Mouse (Mus musculus) B cell, adult 67 days (primary cell): Measurements from ENCODE around the gene Clec14a. TPM values are rescaled to one million over a fixed set of nuclear protein-coding genes. Genes with fewer than 3 reads are reported as not detected.

ENCODE experiments used
- total RNA-seq, 2 experiments: library from RNA; stranded (reverse); gene quantifications; 4 replicates each; pipeline ENCODE4 v1.2.4; 2023

Clec14a gene
- not detected for total RNA-seq

DNA sequence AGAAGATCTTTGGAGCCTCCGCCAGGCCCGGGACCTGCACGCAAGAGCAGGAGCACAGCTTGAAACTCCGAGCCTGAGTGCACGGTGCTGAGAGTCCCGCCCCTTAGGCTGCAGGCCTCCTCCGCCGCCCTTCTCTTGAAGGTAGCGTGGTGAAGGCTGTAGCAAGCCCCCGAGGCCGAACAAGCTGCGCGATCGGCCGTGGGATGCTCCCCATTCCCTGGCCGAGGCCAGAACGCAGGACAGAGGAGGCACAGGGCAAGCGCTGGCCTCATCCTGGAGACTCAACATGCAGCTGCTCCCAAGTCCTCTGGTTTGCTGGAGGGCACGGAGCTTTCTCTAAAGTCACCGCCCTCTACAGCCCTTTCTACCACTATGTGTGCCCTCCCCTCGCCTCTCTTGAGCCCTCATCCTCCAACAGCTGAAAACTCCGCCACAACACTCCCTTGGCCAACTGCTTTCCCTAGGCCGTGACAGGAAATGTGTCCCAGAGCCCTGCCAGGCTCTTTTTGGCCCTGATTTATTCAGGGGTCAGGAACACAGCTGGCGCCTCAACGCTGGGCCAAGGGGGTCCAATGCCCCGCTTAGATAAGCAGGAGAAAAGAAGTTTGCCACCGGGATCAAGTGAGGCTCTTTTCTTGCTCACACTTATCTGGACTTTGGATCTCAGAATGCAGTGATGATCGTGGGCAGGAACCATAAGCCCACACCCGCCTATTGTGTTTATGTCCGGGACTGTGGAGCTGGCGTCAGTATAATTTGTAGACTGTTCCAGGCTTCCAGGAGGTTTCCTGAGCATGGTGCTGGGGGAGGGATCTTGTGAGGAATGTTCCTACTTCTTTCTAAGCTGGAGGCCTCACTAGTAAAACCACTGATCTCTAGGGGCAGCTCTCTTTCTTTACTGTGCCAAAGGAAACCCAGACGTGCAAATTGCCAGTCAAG is at the start of gene Clec14a:
Gene Clec14a (minus strand): TSS at position 728 of the 939 bp plus-strand sequence.

Other genes starting within 250 kb of the Clec14a start
- gene Sstr1, start 57.5 kb downstream of the Clec14a start, total RNA-seq: not detected